Mouse (Mus musculus) heart, adult 2 months (tissue): ENCODE results near the gene Ipo9.

Source experiments
- EP300 ChIP-seq: fragments of 200-500 bp; IDR thresholded peaks from 2 replicates; pipeline ENCODE4 v1.6.1; 2011; ENCODE audit warnings: low read depth, low read length, control low read depth; ENCODE audit not compliant: insufficient read depth
- POLR2A ChIP-seq: fragments of 200-500 bp; IDR thresholded peaks from 2 replicates; pipeline ENCODE4 v1.6.1; 2011; ENCODE audit warnings: mild to moderate bottlenecking, low read depth, low read length, control low read depth; ENCODE audit not compliant: insufficient read depth

GRCm38 (mm10) chr1:135427390-135427789, 2.9 kb downstream of the Ipo9 start:
- no peak for TF ChIP-seq POLR2A
- TF ChIP-seq EP300: no peak
